Mouse (Mus musculus): Measurements from ENCODE around the gene Primpol.

Gene Primpol

GRCm38 (mm10) chr8:46616879-46617689 lies at the start of gene Primpol, which contains the start of gene Casp3:
Gene Primpol, minus strand, starts transcription at chr8:46617212.
Gene Casp3, plus strand, starts transcription at chr8:46617291.
- peak; percentile 93 for DNase-seq

DNA sequence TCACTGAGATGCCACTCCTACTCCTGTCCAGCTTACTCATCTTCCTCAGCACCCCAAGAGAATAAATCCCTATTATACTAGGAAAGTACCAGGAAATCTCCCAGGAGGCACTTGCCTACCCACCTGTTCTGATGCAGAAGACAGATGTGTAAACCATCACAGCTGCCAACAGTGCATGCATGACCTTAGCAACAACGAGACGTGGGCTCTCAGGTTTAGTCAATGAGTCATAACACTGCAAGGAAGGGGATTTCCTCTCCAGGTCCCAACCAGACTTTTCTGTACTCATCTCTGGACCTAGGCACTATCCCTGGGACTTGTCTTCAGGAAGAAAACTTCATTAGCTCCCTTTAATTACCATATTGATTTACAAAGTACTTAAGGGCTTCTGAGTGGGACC lies 38.9 kb upstream of the Primpol start:
- DNase-seq = no peak

DNA sequence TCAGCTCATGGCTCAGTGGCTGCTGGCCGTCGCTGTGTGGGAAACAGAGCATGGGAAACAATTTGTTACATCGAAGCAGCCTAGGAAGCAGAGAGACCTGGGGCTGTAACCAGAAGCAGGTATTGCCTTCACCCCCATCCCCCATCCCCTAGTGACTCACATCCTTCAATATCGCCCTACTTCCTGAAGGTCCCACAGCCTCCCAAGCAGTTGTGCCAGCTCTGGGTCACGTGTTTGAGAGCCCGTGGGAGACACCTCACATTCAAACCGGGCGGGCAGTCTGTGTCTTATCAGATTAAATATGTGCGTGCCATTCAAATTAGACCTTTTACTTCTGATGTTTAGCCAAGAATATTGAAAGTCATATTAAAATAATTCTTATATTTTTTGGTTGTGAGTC lies 34.9 kb upstream of the Primpol start:
- DNase-seq = no peak

GRCm38 (mm10) chr8:46648421-46648820 lies 31.4 kb upstream of the Primpol start:
- DNase-seq = no peak

GRCm38 (mm10) chr8:46641272-46641671 lies 24.3 kb upstream of the Primpol start:
- no peak for DNase-seq

DNA sequence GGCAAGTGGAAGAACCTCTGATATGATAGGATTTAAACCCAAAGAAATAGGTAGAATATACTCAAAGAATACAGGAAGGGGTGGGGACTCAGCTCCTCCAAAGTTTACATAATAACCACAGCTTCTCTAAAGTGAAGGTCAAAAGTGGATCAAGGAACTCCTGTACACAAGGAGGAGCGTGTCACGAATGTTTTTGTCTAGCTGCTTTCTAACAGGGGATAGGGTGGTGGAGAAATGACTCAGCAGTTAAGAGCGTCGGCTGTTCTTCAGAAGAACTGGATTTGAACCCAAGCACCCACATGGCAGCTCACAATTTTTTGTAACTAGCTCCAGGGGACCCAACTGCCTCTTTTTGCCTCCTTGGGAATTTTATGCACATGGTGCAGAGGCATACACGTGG lies 22.8 kb upstream of the Primpol start:
- no peak for DNase-seq

GRCm38 (mm10) chr8:46639010-46639571 lies 22.1 kb upstream of the Primpol start:
- peak; percentile 21 for DNase-seq

GRCm38 (mm10) chr8:46630932-46631331 lies 13.9 kb upstream of the Primpol start:
- no peak for DNase-seq

- DNase-seq = no peak
Measured at GRCm38 (mm10) chr8:46630422-46630821, 13.4 kb upstream of the Primpol start.

- DNase-seq = no peak
Measured at GRCm38 (mm10) chr8:46628645-46629044, 11.6 kb upstream of the Primpol start.

DNA sequence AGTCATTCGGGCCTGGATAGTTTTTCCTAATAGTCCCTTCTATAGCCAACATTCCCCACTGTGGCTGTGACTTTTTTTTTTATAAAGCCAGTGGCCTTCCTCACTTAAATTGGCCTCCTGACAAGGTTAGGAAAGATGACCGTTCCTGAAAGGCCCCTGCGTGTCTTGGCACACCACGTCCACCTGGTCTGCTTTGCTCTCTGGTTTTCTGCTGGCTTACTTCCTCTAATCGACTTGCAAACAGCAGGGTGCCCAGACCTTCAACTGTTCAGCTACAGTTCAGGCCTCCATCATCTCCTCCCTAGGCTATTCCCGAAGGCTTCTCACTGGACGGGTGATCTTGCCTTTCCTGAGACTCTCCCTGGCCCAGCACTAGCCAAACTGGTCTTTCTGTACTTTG lies 10.9 kb upstream of the Primpol start:
- no peak for DNase-seq

GRCm38 (mm10) chr8:46626642-46627041 lies 9.6 kb upstream of the Primpol start:
- no peak for DNase-seq

DNA sequence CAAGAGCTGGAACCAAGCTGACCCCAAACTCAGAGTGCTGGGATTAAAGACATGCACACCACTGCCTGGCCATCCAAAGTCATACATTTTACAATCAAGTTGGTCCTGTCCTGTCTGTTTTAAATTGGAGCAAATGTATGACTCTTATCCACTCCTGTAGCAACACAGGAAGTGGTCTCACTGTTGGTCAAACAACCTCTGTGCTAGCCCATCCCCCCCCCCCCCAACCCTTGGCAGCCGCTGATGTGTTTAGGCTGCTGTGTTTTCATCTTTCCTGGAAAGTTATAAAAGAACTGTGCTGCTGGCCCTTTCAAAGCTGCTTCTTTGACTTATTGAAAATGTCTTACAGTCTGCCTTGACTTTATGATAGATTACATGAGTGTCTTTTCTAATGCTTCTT lies 8.2 kb upstream of the Primpol start:
- DNase-seq = no peak

DNA sequence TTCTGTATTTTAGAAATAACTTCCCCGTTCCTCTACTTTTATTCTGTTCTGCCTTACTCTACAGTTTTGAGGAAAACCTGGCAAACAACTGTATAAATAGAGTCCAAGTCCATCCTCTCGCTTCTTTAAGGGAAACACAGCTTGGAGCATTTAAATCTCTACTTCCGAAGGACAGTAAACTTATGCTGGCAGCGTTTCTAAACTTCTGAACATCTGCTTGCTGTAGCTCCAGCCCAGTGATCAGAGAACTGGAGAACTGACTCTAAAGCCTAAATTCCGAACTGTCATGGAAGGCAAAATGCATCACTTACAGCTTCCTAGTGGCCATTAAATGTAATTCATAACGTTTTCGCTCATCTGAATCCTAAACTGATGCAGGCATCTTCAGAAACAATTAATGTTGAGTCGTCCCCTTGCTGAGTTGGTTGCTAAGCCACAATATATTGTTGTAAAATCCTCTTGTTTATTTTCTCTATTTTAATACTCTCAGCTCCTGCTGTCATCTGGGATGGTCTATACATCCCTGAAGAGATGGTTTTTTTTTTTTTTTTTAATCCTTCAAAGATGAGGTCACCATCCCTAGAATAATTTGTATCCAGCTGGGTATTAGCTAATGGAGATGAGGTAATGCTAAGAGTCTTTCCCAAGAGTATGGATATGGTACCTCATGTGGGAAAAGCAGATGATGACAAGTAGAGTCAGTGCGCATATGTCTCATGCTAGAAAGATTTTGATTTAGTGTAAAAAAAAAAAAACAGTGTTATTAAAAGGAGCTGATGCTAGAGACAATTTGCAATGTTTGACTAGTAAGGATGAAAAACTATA lies 5.6 kb upstream of the Primpol start:
- DNase-seq = no peak

DNA sequence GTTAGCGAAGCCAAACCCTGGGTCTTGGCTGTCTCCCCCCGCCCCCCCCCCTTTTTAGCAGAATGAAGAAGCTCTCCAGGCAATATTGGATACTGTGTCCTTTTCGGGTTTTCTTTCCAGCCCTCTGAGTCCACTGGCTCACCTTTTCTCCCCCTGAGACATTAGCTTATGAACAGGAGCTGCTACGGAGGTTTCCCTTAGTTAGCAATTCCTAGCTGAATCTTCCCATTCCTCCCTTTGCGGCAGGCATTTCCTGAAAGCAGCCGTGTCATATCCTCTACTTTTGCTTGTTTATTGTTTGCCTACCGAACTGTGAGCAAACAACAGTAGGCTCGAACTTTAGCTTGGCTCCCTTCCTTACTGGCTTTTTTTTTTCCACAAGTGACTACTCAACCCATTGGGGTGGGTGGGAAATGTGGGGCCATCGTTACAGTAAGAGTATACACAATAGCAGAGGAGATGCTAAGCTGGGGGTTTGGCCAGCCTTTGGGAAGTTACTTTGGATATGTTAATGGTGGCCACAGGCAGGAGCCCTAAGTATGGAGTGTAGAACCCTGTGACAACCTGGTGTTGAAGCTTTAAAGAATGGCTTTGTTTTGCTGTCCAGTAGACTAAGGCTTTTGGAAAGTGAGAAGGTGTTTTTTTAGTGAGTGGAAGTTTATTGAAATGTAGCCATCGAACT lies 1.8 kb upstream of the Primpol start:
- DNase-seq = no peak

GRCm38 (mm10) chr8:46617690-46618620 lies 943 bp upstream of the Primpol start:
- DNase-seq = no peak

- no peak for DNase-seq
Measured at GRCm38 (mm10) chr8:46615936-46616335, 1.1 kb downstream of the Primpol start.

- no peak for DNase-seq
Measured at GRCm38 (mm10) chr8:46613377-46613776, 3.6 kb downstream of the Primpol start.

- DNase-seq = peak; percentile 11
Measured at GRCm38 (mm10) chr8:46612913-46613312, 4.1 kb downstream of the Primpol start.

GRCm38 (mm10) chr8:46611557-46611956 lies 5.5 kb downstream of the Primpol start:
- DNase-seq = no peak

DNA sequence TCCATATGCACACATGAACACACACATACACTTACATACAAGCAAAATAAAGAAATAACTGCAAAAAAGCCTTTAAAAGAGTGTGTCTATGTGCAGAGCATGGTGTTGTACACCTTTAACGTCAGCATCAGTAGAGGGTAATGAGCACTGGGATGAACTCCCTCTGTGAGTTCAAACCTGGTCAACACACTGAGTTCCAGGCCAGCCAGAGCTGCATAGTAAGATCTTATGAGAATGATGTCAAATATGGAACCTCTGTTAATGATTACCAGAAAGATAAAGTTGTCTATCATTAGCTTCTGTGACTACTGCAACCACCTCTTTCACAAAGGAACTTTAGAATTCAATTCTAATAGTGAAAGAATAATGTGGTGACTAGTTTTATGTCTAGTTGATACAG lies 10.1 kb downstream of the Primpol start:
- DNase-seq = no peak

DNA sequence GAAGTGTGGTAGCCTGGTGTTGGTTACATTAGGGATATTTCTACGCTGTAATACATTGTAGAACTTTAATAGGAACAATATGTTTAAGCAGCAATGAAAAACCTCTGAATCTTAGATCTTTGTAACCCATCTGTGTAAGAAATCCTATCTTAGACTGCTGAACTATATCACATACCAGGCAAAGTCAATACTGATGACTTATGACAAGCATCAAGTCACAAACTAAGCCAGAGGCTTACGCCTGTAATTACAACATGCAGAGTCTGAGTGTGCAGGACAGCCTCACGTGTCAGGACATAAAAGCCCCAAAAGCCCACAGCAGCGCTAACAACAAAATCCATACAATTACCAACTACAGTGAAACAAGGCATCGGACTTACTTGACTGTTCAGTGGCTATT lies 13.4 kb downstream of the Primpol start:
- no peak for DNase-seq
